Mouse (Mus musculus): ENCODE measurements around the gene Prm1. TPM values are rescaled to one million over a fixed set of nuclear protein-coding genes. Genes with fewer than 3 reads are reported as not detected.

Gene Prm1
- polyA plus RNA-seq, 1 experiment from 2014 or later = 0.51 TPM

DNA sequence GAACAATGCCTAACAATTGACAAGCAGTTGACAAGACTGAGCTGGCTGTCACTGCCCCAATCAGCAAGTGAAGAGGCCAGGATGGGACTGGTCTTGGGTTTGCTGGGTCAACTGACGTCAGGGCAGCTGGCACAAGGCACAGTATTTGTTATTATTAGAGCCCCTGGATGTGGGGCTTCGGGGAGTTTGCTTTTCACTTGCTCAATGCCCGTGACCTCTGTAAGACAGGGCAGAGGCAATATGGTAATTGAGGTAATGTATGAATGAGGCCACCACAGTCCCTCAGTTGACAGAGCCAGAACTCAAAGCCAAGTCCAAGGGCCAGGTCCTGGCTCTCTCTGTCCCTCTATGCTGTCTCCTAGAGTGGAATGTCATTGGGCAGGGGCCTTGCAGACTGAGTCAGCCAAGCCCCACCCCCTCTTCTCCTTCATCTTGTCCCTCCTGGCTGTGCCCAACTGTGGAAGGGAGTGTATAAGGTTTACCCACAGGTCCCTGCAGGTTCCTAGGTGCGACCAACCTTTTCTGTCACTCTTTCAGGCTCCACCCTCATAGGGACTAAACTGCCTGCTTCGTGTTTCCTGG is 28.0 kb downstream of the Prm1 start:
- Histone ChIP-seq H3K9me3 (replicated peaks) (no peaks in the 10 kb centered on the region), H3K4me2 (no peak overlapping the region), H3K36me3 (no peaks in the 10 kb centered on the region), H3K27me3 (no peaks in the 10 kb centered on the region), H3K4me3 (replicated peaks) (no peak overlapping the region), H3K9ac (no peak overlapping the region), H3K4me1 (peaks cover 30% of the 10 kb centered on the region), H3K27ac (no peak overlapping the region)
- no peak for ATAC-seq (replicated peaks; ENCODE audit: low FRiP score)
- WGBS = 52% methylated on average over 5 of the region's 5 CpGs

DNA sequence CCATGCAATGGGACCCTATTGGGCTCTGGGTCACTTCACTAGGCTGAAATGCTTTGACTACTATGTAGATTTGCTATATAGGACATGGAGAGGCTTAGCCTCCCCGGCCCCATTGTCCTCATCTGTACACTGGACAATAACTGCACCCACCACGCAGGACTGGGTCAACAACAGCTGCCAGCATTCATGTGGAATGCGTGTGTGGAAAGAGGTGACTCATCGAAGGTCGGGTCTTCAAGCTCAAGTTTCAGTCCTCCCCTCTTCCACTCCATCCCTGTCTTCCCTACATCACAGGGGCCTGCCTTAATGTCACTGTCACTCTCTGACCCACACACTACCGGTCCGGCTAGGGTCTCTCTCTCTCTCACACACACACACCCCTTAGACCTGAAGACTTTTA is 29.3 kb downstream of the Prm1 start:
- Histone ChIP-seq H3K27ac (no peak overlapping the region), H3K36me3 (no peaks in the 10 kb centered on the region), H3K9me3 (replicated peaks) (no peaks in the 10 kb centered on the region), H3K4me3 (replicated peaks) (no peak overlapping the region), H3K4me2 (no peak overlapping the region), H3K27me3 (no peaks in the 10 kb centered on the region), H3K9ac (no peak overlapping the region), H3K4me1 (peaks cover 17% of the 10 kb centered on the region)
- 22% methylated on average over 7 of the region's 7 CpGs for WGBS
- no peak for ATAC-seq (replicated peaks; ENCODE audit: low FRiP score)

DNA sequence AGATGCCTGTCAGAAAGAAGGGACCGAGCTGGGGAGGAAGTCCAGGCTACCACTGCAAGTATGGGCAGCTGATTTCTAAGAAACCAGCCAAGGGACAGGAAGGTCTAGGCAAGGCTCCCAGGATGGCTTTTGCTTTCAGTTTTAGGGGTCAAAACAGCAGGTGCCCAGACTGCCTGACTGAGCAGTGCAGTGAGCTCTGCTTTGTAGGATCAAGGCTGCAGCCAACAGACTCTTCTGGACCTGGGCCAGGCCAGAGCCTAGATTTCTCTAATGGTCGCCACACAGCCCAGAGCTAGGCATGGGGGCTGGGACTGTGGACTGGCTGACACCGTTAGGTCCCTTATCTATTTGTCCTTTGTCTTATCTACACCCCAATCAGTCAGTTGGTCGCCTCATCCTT is 30.9 kb downstream of the Prm1 start:
- Histone ChIP-seq H3K4me1 (peaks cover 24% of the 10 kb centered on the region), H3K27ac (no peak overlapping the region), H3K4me2 (no peak overlapping the region), H3K9me3 (replicated peaks) (no peaks in the 10 kb centered on the region), H3K27me3 (no peaks in the 10 kb centered on the region), H3K4me3 (replicated peaks) (no peak overlapping the region), H3K36me3 (no peaks in the 10 kb centered on the region), H3K9ac (no peak overlapping the region)
- WGBS = 73% methylated on average over 4 of the region's 4 CpGs
- no peak for ATAC-seq (replicated peaks; ENCODE audit: low FRiP score)

DNA sequence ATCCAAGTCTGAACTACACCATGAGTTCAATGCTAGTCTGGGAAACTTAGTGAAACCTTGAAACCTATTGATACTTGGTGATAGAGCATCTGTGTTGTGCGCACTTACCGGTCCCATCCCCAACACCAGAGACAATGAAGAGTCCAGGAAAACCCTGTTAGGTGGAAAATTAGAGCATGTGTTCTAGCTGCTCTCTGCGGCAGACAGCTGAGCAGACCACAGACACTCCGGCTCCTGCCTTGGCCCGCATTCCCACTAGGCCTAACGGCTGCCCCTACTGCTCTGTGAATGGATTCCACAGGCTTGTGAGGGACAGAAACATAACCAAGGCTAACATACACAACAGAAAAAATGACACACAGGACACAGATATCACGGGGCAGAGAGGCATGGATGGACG is 32.1 kb downstream of the Prm1 start:
- Histone ChIP-seq H3K36me3 (no peaks in the 10 kb centered on the region), H3K9me3 (replicated peaks) (no peaks in the 10 kb centered on the region), H3K4me1 (peaks cover 34% of the 10 kb centered on the region), H3K4me3 (replicated peaks) (no peak overlapping the region), H3K27ac (no peak overlapping the region), H3K27me3 (no peaks in the 10 kb centered on the region), H3K9ac (no peak overlapping the region), H3K4me2 (no peak overlapping the region)
- 84% methylated on average over 8 of the region's 8 CpGs for WGBS
- no peak for ATAC-seq (replicated peaks; ENCODE audit: low FRiP score)

GRCm38 (mm10) chr16:10771769-10772510 is 33.7 kb downstream of the Prm1 start:
- 57% methylated on average over 19 of the region's 19 CpGs for WGBS
- H3K4me2 ChIP-seq = no peak overlapping the region
- H3K36me3 ChIP-seq = no peaks in the 10 kb centered on the region
- ATAC-seq (replicated peaks; ENCODE audit: low FRiP score) = no peak
- no peaks in the 10 kb centered on the region for H3K9me3 ChIP-seq (replicated peaks)
- H3K4me1 ChIP-seq = peaks cover 31% of the 10 kb centered on the region
- no peak overlapping the region for H3K27ac ChIP-seq
- no peaks in the 10 kb centered on the region for H3K27me3 ChIP-seq
- H3K4me3 ChIP-seq (replicated peaks) = no peak overlapping the region
- H3K9ac ChIP-seq = no peak overlapping the region

- 46% methylated on average over 4 of the region's 4 CpGs for WGBS
- H3K27ac ChIP-seq = no peak overlapping the region
- peaks cover 24% of the 10 kb centered on the region for H3K4me1 ChIP-seq
- H3K9me3 ChIP-seq (replicated peaks) = no peaks in the 10 kb centered on the region
- H3K27me3 ChIP-seq = no peaks in the 10 kb centered on the region
- H3K36me3 ChIP-seq = no peaks in the 10 kb centered on the region
- ATAC-seq (replicated peaks; ENCODE audit: low FRiP score) = no peak; the same call in 1 of the 2 replicates
- no peak overlapping the region for H3K4me2 ChIP-seq
- no peak overlapping the region for H3K4me3 ChIP-seq (replicated peaks)
- no peak overlapping the region for H3K9ac ChIP-seq
These were observed 34.9 kb downstream of the Prm1 start for GRCm38 (mm10) chr16:10770531-10771325.

GRCm38 (mm10) chr16:10769661-10770060 is 36.0 kb downstream of the Prm1 start:
- Histone ChIP-seq H3K4me2 (no peak overlapping the region), H3K27me3 (no peaks in the 10 kb centered on the region), H3K4me3 (replicated peaks) (no peak overlapping the region), H3K9ac (no peak overlapping the region), H3K9me3 (replicated peaks) (no peaks in the 10 kb centered on the region), H3K4me1 (peaks cover 24% of the 10 kb centered on the region), H3K27ac (no peak overlapping the region), H3K36me3 (no peaks in the 10 kb centered on the region)
- 38% methylated on average over 2 of the region's 2 CpGs for WGBS
- ATAC-seq (replicated peaks; ENCODE audit: low FRiP score) = no peak

- Histone ChIP-seq H3K27ac (no peak overlapping the region), H3K36me3 (no peaks in the 10 kb centered on the region), H3K9me3 (replicated peaks) (no peaks in the 10 kb centered on the region), H3K9ac (no peak overlapping the region), H3K27me3 (no peaks in the 10 kb centered on the region), H3K4me3 (replicated peaks) (no peak overlapping the region), H3K4me1 (peaks cover 28% of the 10 kb centered on the region), H3K4me2 (no peak overlapping the region)
- 41% methylated on average over 9 of the region's 9 CpGs for WGBS
- ATAC-seq (replicated peaks; ENCODE audit: low FRiP score) = no peak
These were observed 36.8 kb downstream of the Prm1 start for GRCm38 (mm10) chr16:10768821-10769220.

- Histone ChIP-seq H3K9me3 (replicated peaks) (no peaks in the 10 kb centered on the region), H3K4me3 (replicated peaks) (no peak overlapping the region), H3K4me2 (no peak overlapping the region), H3K27me3 (no peaks in the 10 kb centered on the region), H3K4me1 (peaks cover 30% of the 10 kb centered on the region), H3K36me3 (no peaks in the 10 kb centered on the region), H3K9ac (no peak overlapping the region), H3K27ac (no peak overlapping the region)
- WGBS = 44% methylated on average over 4 of the region's 4 CpGs
- ATAC-seq (replicated peaks; ENCODE audit: low FRiP score) = no peak
These were observed 38.5 kb downstream of the Prm1 start for GRCm38 (mm10) chr16:10767158-10767557.

GRCm38 (mm10) chr16:10764323-10764722 is 41.3 kb downstream of the Prm1 start:
- ATAC-seq (replicated peaks; ENCODE audit: low FRiP score) = no peak
- Histone ChIP-seq H3K4me3 (replicated peaks) (no peak overlapping the region), H3K4me1 (peaks cover 15% of the 10 kb centered on the region), H3K9ac (no peak overlapping the region), H3K27me3 (no peaks in the 10 kb centered on the region), H3K27ac (no peak overlapping the region), H3K9me3 (replicated peaks) (no peaks in the 10 kb centered on the region), H3K4me2 (no peak overlapping the region), H3K36me3 (no peaks in the 10 kb centered on the region)
- 38% methylated on average over 2 of the region's 2 CpGs for WGBS

DNA sequence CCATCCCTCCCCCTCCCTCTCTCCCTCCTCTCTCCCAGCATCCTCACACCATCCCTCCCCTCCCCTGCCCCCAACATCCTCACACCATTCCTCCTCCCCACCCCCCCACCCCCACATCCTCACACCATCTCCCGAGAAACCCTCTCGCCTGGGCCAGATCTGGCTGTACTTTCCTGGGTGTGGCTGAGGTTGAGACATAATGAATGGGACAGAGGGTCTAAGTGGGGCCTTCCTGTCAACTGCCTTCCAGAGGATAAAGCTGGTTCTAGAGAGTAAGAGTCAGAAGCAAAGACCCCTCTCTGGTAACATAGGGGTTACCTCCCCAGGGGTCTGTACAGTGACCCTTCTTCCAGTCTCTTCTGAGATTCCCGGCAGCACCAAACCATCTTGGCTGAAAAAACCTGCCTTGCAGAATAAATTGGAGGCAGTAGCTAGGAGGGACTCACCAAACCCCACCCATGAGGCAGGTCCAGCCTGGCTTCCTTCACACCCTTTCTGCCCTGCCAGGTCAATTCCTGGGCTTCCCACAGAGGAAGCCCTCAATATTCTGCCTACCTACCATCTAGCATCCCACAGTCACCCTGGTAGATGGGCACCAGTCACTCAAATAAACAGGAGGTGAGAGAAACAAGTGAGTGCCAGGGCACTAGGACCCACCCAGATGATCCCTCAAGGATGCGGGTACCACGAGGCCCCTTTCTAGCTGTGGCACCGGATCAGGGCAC is 41.9 kb downstream of the Prm1 start:
- Histone ChIP-seq H3K4me1 (peaks cover 11% of the 10 kb centered on the region), H3K36me3 (no peaks in the 10 kb centered on the region), H3K9ac (no peak overlapping the region), H3K4me2 (no peak overlapping the region), H3K27me3 (no peaks in the 10 kb centered on the region), H3K27ac (no peak overlapping the region), H3K9me3 (replicated peaks) (no peaks in the 10 kb centered on the region), H3K4me3 (replicated peaks) (no peak overlapping the region)
- WGBS = 58% methylated on average over 6 of the region's 6 CpGs
- no peak for ATAC-seq (replicated peaks; ENCODE audit: low FRiP score)
